Mouse (Mus musculus): ENCODE data around the gene Atp6v0a4. TPM values are rescaled to one million over a fixed set of nuclear protein-coding genes. Genes with fewer than 3 reads are reported as not detected.

Atp6v0a4 gene
- polyA plus RNA-seq, 1 experiment from 2014 or later: not detected

- H3K27ac ChIP-seq (ENCODE audit: low read depth, low read length): no peak overlapping the region
- WGBS: 84% methylated on average over 5 of the region's 5 CpGs
- no peaks in the 10 kb centered on the region for H3K27me3 ChIP-seq (ENCODE audit: control insufficient read depth, insufficient read depth, low read length)
- no peaks in the 10 kb centered on the region for H3K9me3 ChIP-seq (ENCODE audit: control insufficient read depth, low read length)
- ATAC-seq (replicated peaks; ENCODE audit: low FRiP score) (no peak), DNase-seq (ENCODE audit: low spot score) (no peak)
- no peak overlapping the region for H3K4me3 ChIP-seq (ENCODE audit: low read depth, low read length)
- H3K4me1 ChIP-seq (replicated peaks; ENCODE audit: control insufficient read depth, insufficient read depth, low read length): no peaks in the 10 kb centered on the region
- H3K36me3 ChIP-seq (ENCODE audit: control insufficient read depth, insufficient read depth, low read length): no peaks in the 10 kb centered on the region; the same call in 1 of the 2 replicates
- no peak overlapping the region for H3K9ac ChIP-seq (ENCODE audit: low read length)
- no peak overlapping the region for H3K4me2 ChIP-seq (ENCODE audit: low read depth, low read length, severe bottlenecking)
Measured at GRCm38 (mm10) chr6:38121843-38122242, 2.5 kb downstream of the Atp6v0a4 start.

- ATAC-seq (replicated peaks; ENCODE audit: low FRiP score) (no peak), DNase-seq (ENCODE audit: low spot score) (no peak)
- H3K27me3 ChIP-seq (ENCODE audit: control insufficient read depth, insufficient read depth, low read length): no peaks in the 10 kb centered on the region
- no peak overlapping the region for H3K27ac ChIP-seq (ENCODE audit: low read depth, low read length)
- H3K36me3 ChIP-seq (ENCODE audit: control insufficient read depth, insufficient read depth, low read length): no peaks in the 10 kb centered on the region; the same call in 1 of the 2 replicates
- WGBS: 75% methylated on average over 9 of the region's 9 CpGs
- no peaks in the 10 kb centered on the region for H3K9me3 ChIP-seq (ENCODE audit: control insufficient read depth, low read length)
- no peak overlapping the region for H3K4me2 ChIP-seq (ENCODE audit: low read depth, low read length, severe bottlenecking)
- no peak overlapping the region for H3K4me3 ChIP-seq (ENCODE audit: low read depth, low read length)
- H3K9ac ChIP-seq (ENCODE audit: low read length): no peak overlapping the region
- H3K4me1 ChIP-seq (replicated peaks; ENCODE audit: control insufficient read depth, insufficient read depth, low read length): no peaks in the 10 kb centered on the region
Measured at GRCm38 (mm10) chr6:38120681-38121371, 3.6 kb downstream of the Atp6v0a4 start.

- ATAC-seq (replicated peaks; ENCODE audit: low FRiP score) (no peak), DNase-seq (ENCODE audit: low spot score) (no peak)
- no peaks in the 10 kb centered on the region for H3K36me3 ChIP-seq (ENCODE audit: control insufficient read depth, insufficient read depth, low read length)
- no peak overlapping the region for H3K4me2 ChIP-seq (ENCODE audit: low read depth, low read length, severe bottlenecking)
- no peak overlapping the region for H3K27ac ChIP-seq (ENCODE audit: low read depth, low read length)
- no peak overlapping the region for H3K4me3 ChIP-seq (ENCODE audit: low read depth, low read length)
- no peak overlapping the region for H3K9ac ChIP-seq (ENCODE audit: low read length)
- H3K4me1 ChIP-seq (replicated peaks; ENCODE audit: control insufficient read depth, insufficient read depth, low read length): no peaks in the 10 kb centered on the region
- H3K9me3 ChIP-seq (ENCODE audit: control insufficient read depth, low read length): no peaks in the 10 kb centered on the region
- H3K27me3 ChIP-seq (ENCODE audit: control insufficient read depth, insufficient read depth, low read length): no peaks in the 10 kb centered on the region
- WGBS: 92% methylated on average over 6 of the region's 6 CpGs
Measured at GRCm38 (mm10) chr6:38118341-38118740, 6.0 kb downstream of the Atp6v0a4 start.

- DNase-seq (ENCODE audit: low spot score): no peak
- no peaks in the 10 kb centered on the region for H3K9me3 ChIP-seq (ENCODE audit: control insufficient read depth, low read length)
- no peak overlapping the region for H3K4me3 ChIP-seq (ENCODE audit: low read depth, low read length)
- no peak overlapping the region for H3K9ac ChIP-seq (ENCODE audit: low read length)
- H3K36me3 ChIP-seq (ENCODE audit: control insufficient read depth, insufficient read depth, low read length): no peaks in the 10 kb centered on the region
- 65% methylated on average over 4 of the region's 4 CpGs for WGBS
- H3K4me2 ChIP-seq (ENCODE audit: low read depth, low read length, severe bottlenecking): no peak overlapping the region
- H3K4me1 ChIP-seq (replicated peaks; ENCODE audit: control insufficient read depth, insufficient read depth, low read length): no peaks in the 10 kb centered on the region
- ATAC-seq (replicated peaks; ENCODE audit: low FRiP score): no peak
- H3K27me3 ChIP-seq (ENCODE audit: control insufficient read depth, insufficient read depth, low read length): no peaks in the 10 kb centered on the region
- no peak overlapping the region for H3K27ac ChIP-seq (ENCODE audit: low read depth, low read length)
Measured at GRCm38 (mm10) chr6:38116107-38116770, 8.1 kb downstream of the Atp6v0a4 start.

- 84% methylated on average over 9 of the region's 9 CpGs for WGBS
- no peaks in the 10 kb centered on the region for H3K9me3 ChIP-seq (ENCODE audit: control insufficient read depth, low read length)
- no peak overlapping the region for H3K9ac ChIP-seq (ENCODE audit: low read length)
- H3K27me3 ChIP-seq (ENCODE audit: control insufficient read depth, insufficient read depth, low read length): no peaks in the 10 kb centered on the region
- no peaks in the 10 kb centered on the region for H3K4me1 ChIP-seq (replicated peaks; ENCODE audit: control insufficient read depth, insufficient read depth, low read length)
- no peak overlapping the region for H3K4me3 ChIP-seq (ENCODE audit: low read depth, low read length)
- ATAC-seq (replicated peaks; ENCODE audit: low FRiP score) (no peak), DNase-seq (ENCODE audit: low spot score) (no peak)
- H3K36me3 ChIP-seq (ENCODE audit: control insufficient read depth, insufficient read depth, low read length): no peaks in the 10 kb centered on the region
- no peak overlapping the region for H3K27ac ChIP-seq (ENCODE audit: low read depth, low read length)
- H3K4me2 ChIP-seq (ENCODE audit: low read depth, low read length, severe bottlenecking): no peak overlapping the region
Measured at GRCm38 (mm10) chr6:38110859-38111258, 13.5 kb downstream of the Atp6v0a4 start.

GRCm38 (mm10) chr6:38109871-38110270 lies 14.5 kb downstream of the Atp6v0a4 start:
- no peaks in the 10 kb centered on the region for H3K36me3 ChIP-seq (ENCODE audit: control insufficient read depth, insufficient read depth, low read length)
- H3K4me2 ChIP-seq (ENCODE audit: low read depth, low read length, severe bottlenecking): no peak overlapping the region
- DNase-seq (ENCODE audit: low spot score) (no peak), ATAC-seq (replicated peaks; ENCODE audit: low FRiP score) (no peak)
- H3K27me3 ChIP-seq (ENCODE audit: control insufficient read depth, insufficient read depth, low read length): no peaks in the 10 kb centered on the region
- 21% methylated on average over 9 of the region's 9 CpGs for whole genome bisulfite sequencing
- H3K27ac ChIP-seq (ENCODE audit: low read depth, low read length): no peak overlapping the region
- H3K4me1 ChIP-seq (replicated peaks; ENCODE audit: control insufficient read depth, insufficient read depth, low read length): no peaks in the 10 kb centered on the region
- H3K9ac ChIP-seq (ENCODE audit: low read length): no peak overlapping the region
- no peak overlapping the region for H3K4me3 ChIP-seq (ENCODE audit: low read depth, low read length)
- no peaks in the 10 kb centered on the region for H3K9me3 ChIP-seq (ENCODE audit: control insufficient read depth, low read length)

GRCm38 (mm10) chr6:38109160-38109795 lies 15.1 kb downstream of the Atp6v0a4 start, which contains the start of gene Tmem213:
TSS of gene Tmem213 (plus strand) at chr6:38109255.
- WGBS: 27% methylated on average over 9 of the region's 9 CpGs
- Histone ChIP-seq H3K4me1 (replicated peaks; ENCODE audit: control insufficient read depth, insufficient read depth, low read length) (no peaks in the 10 kb centered on the region), H3K4me3 (ENCODE audit: low read depth, low read length) (no peak within 1 kb of the TSS), H3K27ac (ENCODE audit: low read depth, low read length) (no peak within 1 kb of the TSS), H3K4me2 (ENCODE audit: low read depth, low read length, severe bottlenecking) (no peak within 1 kb of the TSS), H3K36me3 (ENCODE audit: control insufficient read depth, insufficient read depth, low read length) (no peaks in the 10 kb centered on the region), H3K9me3 (ENCODE audit: control insufficient read depth, low read length) (no peaks in the 10 kb centered on the region), H3K9ac (ENCODE audit: low read length) (no peak within 1 kb of the TSS), H3K27me3 (ENCODE audit: control insufficient read depth, insufficient read depth, low read length) (no peaks in the 10 kb centered on the region)
- DNase-seq (ENCODE audit: low spot score): no peak
- ATAC-seq (replicated peaks; ENCODE audit: low FRiP score): no peak

- Histone ChIP-seq H3K4me3 (ENCODE audit: low read depth, low read length) (no peak overlapping the region), H3K4me2 (ENCODE audit: low read depth, low read length, severe bottlenecking) (no peak overlapping the region), H3K27ac (ENCODE audit: low read depth, low read length) (no peak overlapping the region), H3K27me3 (ENCODE audit: control insufficient read depth, insufficient read depth, low read length) (no peaks in the 10 kb centered on the region), H3K9ac (ENCODE audit: low read length) (no peak overlapping the region), H3K9me3 (ENCODE audit: control insufficient read depth, low read length) (no peaks in the 10 kb centered on the region), H3K4me1 (replicated peaks; ENCODE audit: control insufficient read depth, insufficient read depth, low read length) (no peaks in the 10 kb centered on the region), H3K36me3 (ENCODE audit: control insufficient read depth, insufficient read depth, low read length) (no peaks in the 10 kb centered on the region)
- WGBS: 85% methylated on average over 5 of the region's 5 CpGs
- no peak for ATAC-seq (replicated peaks; ENCODE audit: low FRiP score)
- DNase-seq (ENCODE audit: low spot score): no peak
Measured at GRCm38 (mm10) chr6:38108449-38108848, 15.9 kb downstream of the Atp6v0a4 start.
